Mouse (Mus musculus) liver, embryonic 14.5 days (tissue): ENCODE measurements around the gene Olfr1228.

Source experiments
- CTCF ChIP-seq: IDR thresholded peaks from 2 replicates; pipeline ENCODE4 v1.5.1; 2016; ENCODE audit warnings: antibody characterized with exemption, low read depth, control low read depth
- EP300 ChIP-seq: IDR thresholded peaks from 2 replicates; pipeline ENCODE4 v1.6.1; 2016; ENCODE audit warnings: antibody characterized with exemption, low read depth

GRCm38 (mm10) chr2:89297168-89297567 lies 43.3 kb upstream of the Olfr1228 start, which contains the start of gene Olfr1230:
- TF ChIP-seq CTCF: no peak
- TF ChIP-seq EP300: no peak
